Mouse (Mus musculus) left cerebral cortex, postnatal 36 days (tissue): ENCODE results near the gene Nphp4. TPM values are rescaled to one million over a fixed set of nuclear protein-coding genes. Genes with fewer than 3 reads are reported as not detected.
"Not testable (repeated sequence)": the region's sequence is repeated elsewhere in the genome, so short reads cannot be mapped to it uniquely, and the experiment has no call there.

Experiments
- DNase-seq, 2 experiments: peaks; one replicate each; pipeline ENCODE4 v3.0.0; 2021 to 2022; ENCODE audit warnings: low spot score in 2 of 2, mixed read lengths in 1 of 2
- intact Hi-C: fragments of 180-260 bp; cut with DNase I; formaldehyde crosslinking; loops from one replicate; pipeline ENCODE4 v1.15.1; 2025
- total RNA-seq, 2 experiments: library from RNA; stranded (reverse); gene quantifications; 2 replicates each; pipeline ENCODE4 v1.2.3; 2021

Gene Nphp4
- total RNA-seq, 2 experiments from 2014 or later = 18.2 to 20.3 TPM

DNA sequence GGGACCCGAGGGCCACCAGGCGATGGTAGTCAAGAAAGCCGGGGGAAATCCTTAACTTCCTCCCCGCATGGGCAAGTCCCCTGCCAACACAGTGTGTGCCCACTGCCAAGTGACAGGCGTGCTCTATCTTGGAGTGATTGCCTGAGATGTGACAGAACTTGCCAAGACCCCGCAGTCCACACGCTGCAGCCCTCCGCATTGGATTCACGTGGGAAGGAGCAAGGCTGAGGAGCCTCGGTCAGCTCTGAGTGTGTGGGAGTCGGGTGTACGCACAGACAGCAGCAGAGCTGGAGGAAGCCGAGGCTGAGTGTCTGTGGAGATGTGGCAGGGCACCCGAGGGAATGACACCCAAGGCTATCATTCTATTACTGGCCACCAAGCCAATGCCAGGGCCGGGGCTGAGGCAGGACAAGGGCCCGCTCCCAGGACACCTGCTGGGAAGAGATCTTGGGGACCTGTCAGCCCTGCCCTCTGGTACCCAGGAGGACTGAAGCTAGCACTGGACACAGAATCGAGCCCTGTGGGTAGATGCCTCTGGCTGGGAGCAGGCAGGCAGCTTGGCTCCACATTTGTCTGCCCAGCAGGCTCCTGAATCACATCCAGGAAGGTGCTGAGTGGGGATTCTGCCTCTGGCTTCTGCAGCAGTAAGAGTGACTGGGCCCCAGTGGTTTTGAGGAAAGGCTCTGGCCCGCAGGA lies 73.1 kb downstream of the Nphp4 start:
- intact Hi-C loops = no loop called here
- DNase-seq = peak in 1 of 2 experiments; percentile 39

DNA sequence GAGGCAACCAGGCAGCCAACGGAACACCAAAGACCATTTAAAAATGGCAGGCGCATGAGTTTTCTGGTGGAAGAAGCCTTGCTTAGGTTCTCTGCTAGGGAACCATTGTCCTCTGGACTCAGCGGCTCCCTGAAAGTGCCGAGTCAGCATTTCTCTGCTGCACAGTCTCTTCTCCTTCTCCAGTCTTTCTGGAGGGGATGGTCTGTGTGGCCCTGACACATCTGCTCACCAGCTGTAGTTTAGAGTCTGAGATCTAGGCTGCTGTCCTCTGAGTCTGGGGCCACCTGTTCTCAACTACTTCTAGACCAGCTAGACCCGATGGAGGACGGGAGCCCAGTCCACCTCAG lies 73.7 kb downstream of the Nphp4 start:
- intact Hi-C loops = no loop called here
- no peak for DNase-seq

DNA sequence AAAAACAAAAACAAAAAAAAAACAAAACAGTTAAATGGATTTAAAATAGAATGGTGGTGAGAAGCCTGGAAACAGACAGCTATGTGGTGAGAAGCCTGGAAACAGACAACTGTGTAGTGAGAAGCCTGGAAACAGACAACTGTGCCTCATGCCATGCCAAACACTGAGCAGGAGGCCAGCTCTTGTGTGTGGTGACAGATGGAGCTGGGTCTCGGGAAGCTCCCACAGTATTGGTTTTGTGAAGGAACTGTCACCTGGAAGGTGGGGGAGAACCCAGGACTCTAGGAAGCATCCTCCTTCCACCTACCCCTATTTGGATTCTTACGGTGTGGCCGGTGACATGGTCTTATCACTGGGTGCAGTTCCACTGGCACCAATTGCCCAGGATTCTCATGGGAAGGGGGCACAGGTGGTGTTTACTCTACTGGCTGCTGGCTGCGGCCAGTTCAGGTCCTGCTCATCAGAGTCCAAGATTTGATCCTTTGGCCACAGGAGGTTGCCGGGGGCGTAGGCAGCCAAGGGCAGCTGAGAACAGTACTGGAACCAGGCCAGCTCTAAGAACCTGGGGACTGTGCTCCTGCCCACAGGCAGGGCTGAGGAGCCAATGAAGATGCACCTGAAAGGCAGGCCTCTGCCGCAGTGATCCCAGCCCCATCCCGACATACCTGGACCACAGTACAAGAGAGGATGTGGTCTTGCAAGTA lies 77.2 kb downstream of the Nphp4 start:
- intact Hi-C loops = no loop called here
- no peak for DNase-seq

DNA sequence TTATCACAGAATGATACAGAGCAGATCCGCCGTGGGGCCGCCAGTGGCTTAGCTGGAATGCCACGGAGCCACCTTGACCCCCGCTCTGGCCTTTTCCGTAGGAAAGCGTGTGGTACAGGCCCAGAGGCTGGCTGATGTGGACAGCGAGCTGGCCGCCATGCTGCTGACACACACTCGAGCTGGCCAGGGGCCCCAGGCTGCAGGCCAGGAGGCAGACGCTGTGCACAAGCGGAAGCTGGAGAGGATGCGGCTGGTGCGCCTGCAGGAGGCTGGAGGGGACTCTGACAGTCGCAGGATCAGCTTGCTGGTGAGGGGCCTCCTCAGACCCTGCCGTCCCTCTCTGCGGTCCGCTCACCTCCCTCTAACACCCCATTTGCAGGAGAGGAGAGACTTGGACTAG lies 77.9 kb downstream of the Nphp4 start:
- no peak for DNase-seq
- intact Hi-C loops = no loop called here

DNA sequence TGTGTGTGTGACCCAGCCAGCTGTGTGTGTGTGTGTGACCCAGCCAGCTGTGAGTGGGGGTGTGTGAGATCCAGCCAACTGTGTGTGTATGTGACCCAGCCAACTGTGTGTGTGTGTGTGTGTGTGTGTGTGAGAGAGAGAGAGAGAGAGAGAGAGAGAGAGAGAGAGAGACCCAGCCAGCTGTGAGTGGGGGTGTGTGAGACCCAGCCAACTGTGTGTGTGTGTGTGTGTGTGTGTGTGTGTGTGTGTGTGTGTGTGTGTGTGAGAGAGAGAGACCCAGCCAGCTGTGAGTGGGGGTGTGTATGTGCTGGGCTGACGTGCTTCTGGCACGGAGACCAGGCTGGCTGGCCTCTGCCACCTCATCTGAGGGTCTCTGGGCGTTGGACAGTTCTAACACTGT lies 79.3 kb downstream of the Nphp4 start:
- intact Hi-C loops, DNase-seq: not testable (repeated sequence)

DNA sequence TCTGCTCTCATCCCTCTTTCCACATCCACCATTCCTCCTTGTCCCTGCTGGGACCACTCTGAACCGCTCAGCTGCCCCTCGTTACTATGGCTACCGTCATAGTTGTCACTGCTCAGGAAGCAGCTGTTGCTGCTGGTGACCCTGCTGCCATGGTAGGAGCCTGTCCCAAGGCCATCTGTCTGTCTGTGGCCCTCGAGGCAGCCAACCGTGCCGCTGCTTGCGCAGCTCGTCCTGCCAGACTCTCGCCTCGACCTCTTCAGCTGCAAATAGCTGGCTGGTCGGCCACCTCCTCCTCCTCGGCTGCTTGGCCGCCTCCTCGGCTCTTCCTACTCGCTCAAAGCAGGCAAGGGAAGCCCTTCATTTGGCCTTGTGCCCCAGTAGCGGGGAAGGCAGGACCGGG lies 81.7 kb downstream of the Nphp4 start:
- intact Hi-C loops = no loop called here
- no peak for DNase-seq

DNA sequence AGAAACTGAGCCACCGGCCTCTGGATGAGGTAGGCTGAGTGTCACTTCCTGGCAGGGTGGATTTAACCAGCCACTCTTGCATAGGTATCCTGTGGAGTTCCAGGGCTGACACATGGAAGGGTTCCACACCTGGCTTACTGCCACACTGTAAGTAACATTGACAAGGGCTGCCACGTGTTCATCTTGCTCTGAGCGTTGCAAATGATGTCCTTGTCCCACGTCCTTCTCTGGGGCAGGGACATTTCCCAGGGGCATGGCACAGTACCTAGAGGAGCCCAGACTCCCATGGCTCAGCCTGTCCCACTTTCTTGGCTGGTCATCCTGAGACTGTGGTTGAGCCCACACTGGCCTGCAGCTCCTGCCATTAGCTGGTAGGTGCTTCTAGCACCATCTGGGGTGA lies 91.5 kb downstream of the Nphp4 start:
- intact Hi-C loops = no loop called here

DNA sequence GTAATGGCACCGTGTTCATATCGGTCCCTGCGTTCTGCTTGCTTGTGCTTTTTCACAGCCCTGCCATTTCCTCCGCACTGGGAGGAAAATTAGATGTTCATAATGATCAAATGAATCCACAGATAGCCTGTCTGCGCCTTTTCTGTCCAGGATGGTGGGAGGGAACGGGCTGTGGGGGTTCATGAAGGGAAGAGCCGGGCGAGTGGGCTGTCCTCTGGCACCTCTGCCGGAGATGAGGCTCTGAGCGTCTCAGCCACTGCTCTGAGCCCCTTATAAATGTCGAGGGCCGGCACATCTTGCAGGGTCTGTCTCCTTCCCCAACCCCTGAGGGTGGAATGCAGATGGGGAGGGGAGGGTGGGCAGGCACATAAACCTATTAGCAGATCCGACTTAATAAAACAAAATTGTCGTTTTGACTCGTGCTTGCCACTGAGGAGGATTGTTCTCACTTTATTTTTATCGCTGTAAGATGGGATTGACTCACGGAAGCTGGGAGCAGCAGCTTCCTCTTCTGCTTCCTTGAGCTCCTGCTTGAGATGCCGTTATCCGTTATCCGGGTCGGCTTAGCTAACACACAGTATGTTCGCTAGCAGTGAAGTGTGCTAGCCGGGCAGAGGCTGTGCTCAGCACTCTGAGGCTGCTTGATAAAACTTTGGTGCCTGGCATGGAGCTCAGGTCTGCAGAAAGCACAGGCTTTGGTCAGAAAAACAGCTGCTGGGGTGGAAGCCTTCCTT lies 92.3 kb downstream of the Nphp4 start:
- DNase-seq = no peak
- intact Hi-C loops = no loop called here

More for the DNA sequence above, 91.5 kb downstream of the Nphp4 start:
- no peak for DNase-seq

DNA sequence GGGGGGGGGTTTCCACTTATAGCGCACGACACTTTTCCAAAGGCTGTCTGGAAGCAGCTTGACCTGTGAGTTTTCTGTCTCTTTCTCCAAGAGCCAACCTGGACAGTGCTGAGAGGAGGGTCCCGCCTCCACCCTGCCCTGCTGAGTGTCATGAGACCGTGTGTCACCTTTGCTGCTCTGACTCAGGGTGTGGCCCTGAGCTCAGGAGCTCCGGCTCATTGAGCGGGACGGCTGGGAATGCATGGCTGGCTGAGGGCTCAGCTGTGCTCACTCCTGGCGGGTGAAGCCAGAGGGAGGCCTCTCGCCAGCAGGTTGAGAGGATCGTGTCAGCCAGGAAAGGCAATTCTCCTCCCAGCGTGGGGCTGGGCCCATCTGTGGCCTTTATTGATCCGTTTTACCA lies 97.8 kb downstream of the Nphp4 start:
- DNase-seq = no peak
- intact Hi-C loops = no loop called here

DNA sequence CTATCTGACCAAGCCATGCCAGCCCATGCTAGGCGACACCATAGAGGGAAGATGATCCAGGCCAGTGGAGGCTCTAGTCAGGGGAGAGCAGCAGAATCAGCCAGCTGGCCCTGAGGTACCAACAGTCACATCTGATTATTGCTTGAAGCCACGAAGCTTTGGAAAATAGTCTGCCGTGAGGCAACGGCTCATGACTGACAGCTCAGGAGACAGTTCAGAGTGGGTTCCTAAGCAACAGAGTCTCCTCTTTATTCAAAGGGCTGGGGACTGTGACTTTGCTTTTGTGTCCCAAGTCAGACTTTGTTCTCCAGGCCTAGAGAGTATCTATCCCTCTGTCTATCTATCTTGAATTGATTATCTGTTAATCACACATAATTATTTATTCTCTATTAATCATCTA lies 100.3 kb downstream of the Nphp4 start:
- no peak for DNase-seq
- intact Hi-C loops = no loop called here

DNA sequence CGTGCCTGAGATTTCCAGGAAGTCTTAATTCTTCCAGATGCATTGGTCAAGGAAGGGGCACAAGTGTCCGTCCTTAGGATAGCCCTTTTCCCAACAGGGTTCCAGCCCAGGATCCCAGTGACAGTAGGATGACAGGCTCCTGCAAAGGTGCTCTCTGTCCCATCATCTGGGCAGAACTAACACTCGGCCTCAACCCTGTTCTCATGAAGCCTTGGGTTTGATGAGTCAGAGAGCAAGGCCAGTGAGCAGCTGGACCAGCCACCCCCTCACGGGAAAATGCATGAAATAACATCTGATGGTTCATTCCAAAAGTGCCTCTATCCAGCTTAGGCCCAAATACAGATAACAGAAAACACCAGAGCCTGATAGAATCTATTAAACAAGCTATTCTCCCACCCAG lies 103.5 kb downstream of the Nphp4 start:
- intact Hi-C loops = no loop called here
- no peak for DNase-seq

DNA sequence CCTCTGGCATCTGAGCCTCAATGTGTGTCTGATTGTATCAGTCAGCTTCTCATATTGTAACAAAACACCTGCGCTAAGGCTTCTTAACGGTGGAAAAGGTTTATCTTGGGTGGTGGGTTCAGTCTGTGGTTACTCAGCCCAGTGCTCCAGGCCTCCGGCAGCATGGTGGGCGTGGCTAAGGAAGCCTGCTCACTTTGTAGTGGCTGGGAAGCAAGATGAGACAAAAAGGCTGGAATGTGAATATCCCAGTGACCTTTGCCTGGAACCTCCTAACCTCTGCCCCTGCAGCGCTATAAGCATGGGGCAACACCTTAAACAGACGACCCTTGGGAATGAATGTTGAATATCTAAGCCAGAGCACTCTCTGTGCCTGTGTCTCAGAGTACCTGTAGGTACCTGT lies 105.7 kb downstream of the Nphp4 start:
- intact Hi-C loops = no loop called here

DNA sequence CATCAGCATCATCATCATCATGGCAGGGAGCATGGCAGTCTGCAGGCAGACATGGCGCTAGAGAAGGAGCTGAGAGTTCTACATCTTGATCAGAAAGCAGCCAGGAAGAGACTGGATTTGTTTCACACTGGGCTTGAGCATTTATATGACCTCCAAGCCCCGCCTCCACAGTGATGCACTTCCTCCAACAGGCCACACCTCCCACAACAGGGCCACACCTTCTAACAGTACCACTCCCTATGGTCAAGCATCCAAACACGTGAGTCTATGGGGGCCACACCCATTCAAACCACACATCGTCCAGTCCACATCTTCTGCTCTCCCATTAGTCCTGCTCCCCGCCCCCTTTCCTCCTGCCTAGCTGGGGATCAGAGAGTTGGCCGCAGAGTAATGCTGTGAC lies 107.1 kb downstream of the Nphp4 start:
- no peak for DNase-seq
- intact Hi-C loops = no loop called here

More for the DNA sequence above, 105.7 kb downstream of the Nphp4 start:
- DNase-seq = no peak

DNA sequence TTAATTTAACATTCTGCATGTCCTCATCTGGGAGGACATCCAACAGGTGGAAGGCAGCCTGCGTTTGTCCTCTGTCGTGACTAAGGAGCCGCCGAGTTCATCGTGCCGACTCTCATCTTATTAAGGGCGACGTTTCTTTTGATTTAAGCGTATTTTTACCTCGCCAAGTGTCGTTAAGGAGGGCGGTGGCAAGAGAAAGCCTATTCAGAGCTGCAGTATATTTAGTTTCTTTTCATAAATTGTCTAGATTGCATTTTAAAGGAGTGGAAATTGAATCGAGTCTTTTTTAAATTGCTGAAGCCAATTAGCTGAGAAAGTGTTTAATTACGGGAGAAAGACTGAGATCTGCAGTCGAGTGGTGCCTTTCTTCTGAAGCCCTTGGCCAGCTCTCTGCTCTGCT lies 109.0 kb downstream of the Nphp4 start:
- no peak for DNase-seq

DNA sequence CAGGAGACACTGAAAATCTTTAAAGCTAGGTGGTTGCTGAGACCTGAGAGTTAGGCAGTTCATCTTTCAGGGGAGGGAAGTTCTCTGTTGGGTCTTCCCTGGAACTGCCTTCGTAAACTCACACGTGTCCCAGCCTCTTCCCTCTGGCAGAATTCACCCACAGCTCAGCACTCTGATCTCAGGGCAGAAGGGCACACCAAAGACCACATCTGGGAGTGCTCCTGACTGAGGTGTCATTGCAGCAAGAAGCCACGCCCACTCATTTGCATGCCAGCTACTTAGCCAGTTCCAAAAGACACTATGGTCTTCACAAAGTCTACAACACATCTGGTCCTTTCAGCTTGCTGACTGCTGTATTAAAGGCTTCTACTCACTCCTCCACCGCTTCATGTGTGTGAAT lies 109.7 kb downstream of the Nphp4 start:
- no peak for DNase-seq
- intact Hi-C loops = no loop called here

More for the DNA sequence above, 109.0 kb downstream of the Nphp4 start:
- intact Hi-C loops = no loop called here

DNA sequence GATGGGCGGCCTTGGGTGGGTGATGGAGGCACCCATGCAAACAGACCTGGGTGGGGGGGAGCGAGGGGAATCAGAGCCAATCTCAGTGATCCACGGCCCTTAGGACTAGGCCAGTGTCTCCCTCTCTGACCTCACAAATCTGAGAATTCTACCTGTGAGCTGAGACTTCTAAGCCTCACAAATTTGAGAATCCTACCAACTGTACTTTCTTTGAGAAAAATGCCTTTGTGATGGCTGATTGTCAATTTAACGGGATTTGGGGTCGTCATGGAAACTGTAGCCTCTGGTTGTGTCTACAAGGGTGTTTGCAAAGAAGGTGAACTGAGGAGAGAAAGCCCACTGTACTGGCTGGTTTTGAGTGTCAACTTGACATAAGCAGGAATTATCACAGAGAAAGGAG lies 127.8 kb downstream of the Nphp4 start:
- intact Hi-C loops = no loop called here
- no peak for DNase-seq

DNA sequence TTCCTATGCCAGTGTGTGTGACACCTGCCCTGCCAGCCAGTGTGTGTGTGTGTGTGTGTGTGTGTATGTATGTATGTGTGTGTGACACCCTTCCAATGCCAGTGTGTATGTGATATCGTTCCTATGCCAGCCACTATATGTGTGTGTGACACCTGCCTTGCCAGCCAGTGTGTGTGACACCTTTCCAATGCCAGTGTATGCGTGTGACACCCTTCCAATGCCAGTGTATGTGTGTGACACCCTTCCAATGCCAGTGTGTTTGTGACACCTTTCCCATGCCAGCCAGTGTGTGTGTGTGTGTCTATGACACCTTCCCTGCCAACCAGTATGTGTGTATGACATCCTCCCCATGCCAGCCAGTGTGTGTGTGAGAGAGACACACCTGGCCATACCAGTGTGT lies 132.7 kb downstream of the Nphp4 start:
- no peak for DNase-seq
- intact Hi-C loops = no loop called here

DNA sequence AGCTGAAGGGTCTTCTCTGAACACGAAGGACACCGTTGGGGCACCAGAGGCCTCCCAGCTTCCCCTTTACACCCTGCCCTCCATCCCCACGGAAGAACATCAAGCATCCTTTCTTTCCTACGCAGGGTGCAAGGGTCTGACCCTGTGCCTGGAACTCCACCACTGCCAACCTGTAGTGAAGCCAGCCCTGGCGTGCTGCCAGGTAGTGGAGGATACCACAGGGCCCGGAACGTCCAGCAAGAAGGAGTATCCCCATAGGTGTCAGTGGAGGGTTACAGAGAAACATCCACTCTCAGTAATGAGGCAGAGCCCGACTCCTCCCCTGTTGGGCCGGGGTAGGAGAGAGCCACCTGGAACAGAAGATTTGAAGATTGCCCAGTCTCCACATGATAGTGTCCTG lies 133.5 kb downstream of the Nphp4 start:
- DNase-seq = no peak
- intact Hi-C loops = no loop called here
